Mouse (Mus musculus) small intestine, adult 10 weeks (tissue): Measurements from ENCODE around the gene Gm11938. TPM values are rescaled to one million over a fixed set of nuclear protein-coding genes. Genes with fewer than 3 reads are reported as not detected.

Experiments used
- polyA plus RNA-seq: library from polyadenylated mRNA; stranded (reverse); fragments of 350-450 nt; fragmentation: Illumina TruSeq; extraction: RNeasy Lipid Tissue Mini Kit (QIAGEN cat#74804); gene quantifications from one replicate; pipeline ENCODE4 v1.2.3, GENCODE M21; 2014; ENCODE audit warnings: low replicate concordance

Gm11938 gene
- polyA plus RNA-seq: not detected

GRCm38 (mm10) chr11:99603208-99603607 lies at the start of gene Gm11938:
Gm11938 (minus strand) TSS chr11:99603308.

GRCm38 (mm10) chr11:99650136-99650535 lies 47.0 kb upstream of the Gm11938 start, which contains the start of gene Gm11555:
Gm11555 (minus strand) TSS chr11:99650236.

GRCm38 (mm10) chr11:99643635-99644139 lies 40.6 kb upstream of the Gm11938 start, which contains the start of gene Krtap4-7:
Krtap4-7 (minus strand) TSS chr11:99644089.

GRCm38 (mm10) chr11:99634653-99635134 lies 31.6 kb upstream of the Gm11938 start, which contains the start of gene Krtap4-2:
Krtap4-2 (minus strand) TSS chr11:99635084.

GRCm38 (mm10) chr11:99628138-99628537 lies 25.0 kb upstream of the Gm11938 start, which contains the start of gene Krtap4-1:
Krtap4-1 (minus strand) TSS chr11:99628238.

GRCm38 (mm10) chr11:99620335-99620734 lies 17.2 kb upstream of the Gm11938 start, which contains the start of gene Gm11562:
Gm11562 (minus strand) TSS chr11:99620435.

GRCm38 (mm10) chr11:99614796-99615363 lies 11.8 kb upstream of the Gm11938 start, which contains the start of gene Krtap2-4:
Krtap2-4 (minus strand) TSS chr11:99614846.

GRCm38 (mm10) chr11:99610089-99610488 lies 7.0 kb upstream of the Gm11938 start, which contains the start of gene Gm11937:
Gm11937 (minus strand) TSS chr11:99610189.

GRCm38 (mm10) chr11:99597742-99598141 lies 5.4 kb downstream of the Gm11938 start, which contains the start of gene Krtap9-3:
Krtap9-3 (minus strand) TSS chr11:99598105.

GRCm38 (mm10) chr11:99590981-99591380 lies 12.1 kb downstream of the Gm11938 start, which contains the start of gene Krtap1-3:
Krtap1-3 (minus strand) TSS chr11:99591339.

GRCm38 (mm10) chr11:99583245-99583704 lies 19.8 kb downstream of the Gm11938 start, which contains the start of gene Krtap1-4:
Krtap1-4 (minus strand) TSS chr11:99583654.

GRCm38 (mm10) chr11:99580636-99581035 lies 22.5 kb downstream of the Gm11938 start, which contains the start of gene Krtap1-5:
Krtap1-5 (minus strand) TSS chr11:99581016.

GRCm38 (mm10) chr11:99566530-99566929 lies 36.6 kb downstream of the Gm11938 start, which contains the start of gene Krtap3-1:
Krtap3-1 (minus strand) TSS chr11:99566630.

GRCm38 (mm10) chr11:99559366-99559765 lies 43.7 kb downstream of the Gm11938 start, which contains the start of gene Gm11939:
Gm11939 (minus strand) TSS chr11:99559466.

GRCm38 (mm10) chr11:99556753-99557152 lies 46.4 kb downstream of the Gm11938 start, which contains the start of gene Krtap3-2:
Krtap3-2 (minus strand) TSS chr11:99556853.

Other genes starting within 250 kb of the Gm11938 start
- not detected for gene Krt28, start 228.4 kb downstream of the Gm11938 start, polyA plus RNA-seq
- gene Krt10, start 213.9 kb downstream of the Gm11938 start, polyA plus RNA-seq: 11.2 TPM
- 1.2 TPM for gene Krt12, start 181.0 kb downstream of the Gm11938 start, polyA plus RNA-seq
- 924 TPM for gene Krt20, start 165.2 kb downstream of the Gm11938 start, polyA plus RNA-seq
- gene Krt23, start 110.2 kb downstream of the Gm11938 start, polyA plus RNA-seq: 3.3 TPM
- gene Krt39, start 82.0 kb downstream of the Gm11938 start, polyA plus RNA-seq: not detected
- not detected for gene Krt40, start 60.1 kb downstream of the Gm11938 start, polyA plus RNA-seq
- not detected for gene Krtap3-3, start 52.4 kb downstream of the Gm11938 start, polyA plus RNA-seq
- gene Krtap3-2, start 46.5 kb downstream of the Gm11938 start, polyA plus RNA-seq: not detected
- not detected for gene Gm11939, start 43.8 kb downstream of the Gm11938 start, polyA plus RNA-seq
- not detected for gene Krtap3-1, start 36.7 kb downstream of the Gm11938 start, polyA plus RNA-seq
- not detected for gene Krtap1-5, start 22.3 kb downstream of the Gm11938 start, polyA plus RNA-seq
- gene Krtap1-4, start 19.7 kb downstream of the Gm11938 start, polyA plus RNA-seq: not detected
- gene Krtap1-3, start 12.0 kb downstream of the Gm11938 start, polyA plus RNA-seq: not detected
- gene Krtap9-3, start 5.2 kb downstream of the Gm11938 start, polyA plus RNA-seq: not detected
- not detected for gene Gm11937, start 6.9 kb upstream of the Gm11938 start, polyA plus RNA-seq
- gene Krtap2-4, start 11.5 kb upstream of the Gm11938 start, polyA plus RNA-seq: not detected
- not detected for gene Gm11562, start 17.1 kb upstream of the Gm11938 start, polyA plus RNA-seq
- not detected for gene Krtap4-1, start 24.9 kb upstream of the Gm11938 start, polyA plus RNA-seq
- not detected for gene Krtap4-2, start 31.8 kb upstream of the Gm11938 start, polyA plus RNA-seq
- not detected for gene Krtap4-7, start 40.8 kb upstream of the Gm11938 start, polyA plus RNA-seq
- not detected for gene Gm11555, start 46.9 kb upstream of the Gm11938 start, polyA plus RNA-seq
- gene Gm11563, start 55.7 kb upstream of the Gm11938 start, polyA plus RNA-seq: not detected
- gene Krtap4-6, start 62.7 kb upstream of the Gm11938 start, polyA plus RNA-seq: not detected
- gene Gm14190, start 87.4 kb upstream of the Gm11938 start, polyA plus RNA-seq: not detected
- not detected for gene Gm14180, start 131.0 kb upstream of the Gm11938 start, polyA plus RNA-seq
- not detected for gene Gm11595, start 169.6 kb upstream of the Gm11938 start, polyA plus RNA-seq
- gene Krtap4-8, start 177.4 kb upstream of the Gm11938 start, polyA plus RNA-seq: not detected
- not detected for gene Krtap4-9, start 181.9 kb upstream of the Gm11938 start, polyA plus RNA-seq
- not detected for gene Gm11596, start 190.2 kb upstream of the Gm11938 start, polyA plus RNA-seq
- gene Gm11569, start 195.6 kb upstream of the Gm11938 start, polyA plus RNA-seq: not detected
- not detected for gene Gm11554, start 201.1 kb upstream of the Gm11938 start, polyA plus RNA-seq
- gene Krtap4-13, start 206.6 kb upstream of the Gm11938 start, polyA plus RNA-seq: not detected
- not detected for gene Gm11564, start 212.4 kb upstream of the Gm11938 start, polyA plus RNA-seq
- gene 2300003K06Rik, start 234.8 kb upstream of the Gm11938 start, polyA plus RNA-seq: not detected
- gene Krtap4-16, start 248.3 kb upstream of the Gm11938 start, polyA plus RNA-seq: not detected